Mouse (Mus musculus) forebrain, embryonic 12.5 days (tissue): ENCODE results near the gene Mmd. TPM values are rescaled to one million over a fixed set of nuclear protein-coding genes. Genes with fewer than 3 reads are reported as not detected.

Source experiments
- ATAC-seq: fragments of 200-750 bp; cut with Nextera tagmentation; 2 replicates; pipeline ENCODE4 v1.8.0; 2017; ENCODE audit warnings: moderate TSS enrichment; ENCODE audit not compliant: low FRiP score
- H3K27ac ChIP-seq: fragments of 300-500 bp; sonication (generic); 2 replicates; pipeline ENCODE4 v1.5.1; 2016; ENCODE audit warnings: mild to moderate bottlenecking
- H3K27me3 ChIP-seq: fragments of 300-500 bp; sonication (generic); 2 replicates; pipeline ENCODE4 v1.6.1; 2016; ENCODE audit warnings: mild to moderate bottlenecking
- H3K36me3 ChIP-seq: fragments of 300-500 bp; sonication (generic); replicated peaks from 2 replicates; pipeline ENCODE4 v1.6.1; 2016; ENCODE audit warnings: mild to moderate bottlenecking
- H3K4me1 ChIP-seq: fragments of 300-500 bp; sonication (generic); 2 replicates; pipeline ENCODE4 v1.6.1; 2016
- H3K4me2 ChIP-seq: fragments of 300-500 bp; sonication (generic); 2 replicates; pipeline ENCODE4 v1.6.1; 2016; ENCODE audit warnings: mild to moderate bottlenecking, moderate library complexity
- H3K4me3 ChIP-seq: fragments of 300-500 bp; sonication (generic); replicated peaks from 2 replicates; pipeline ENCODE4 v1.5.1; 2016; ENCODE audit warnings: mild to moderate bottlenecking
- H3K9ac ChIP-seq: fragments of 300-500 bp; sonication (generic); 2 replicates; pipeline ENCODE4 v1.6.1; 2016; ENCODE audit warnings: mild to moderate bottlenecking
- H3K9me3 ChIP-seq: fragments of 300-500 bp; sonication (generic); 2 replicates; pipeline ENCODE4 v1.6.1; 2016
- WGBS: fragments of 180-500 bp; shearing (Covaris S2); methylation state at CpG from one replicate; pipeline ENCODE4 v1.1.7; 2016; 5-methylcytosine and 5-hydroxymethylcytosine counted together
- polyA plus RNA-seq: library from polyadenylated mRNA; unstranded; fragments of >200 nt; fragmentation: Nextera tagmentation; extraction: Ambion mirVana; gene quantifications from 2 replicates; pipeline ENCODE4 v1.2.1, GENCODE M21; 2016

Gene Mmd
- polyA plus RNA-seq, 1 experiment from 2014 or later = 57.7 TPM

DNA sequence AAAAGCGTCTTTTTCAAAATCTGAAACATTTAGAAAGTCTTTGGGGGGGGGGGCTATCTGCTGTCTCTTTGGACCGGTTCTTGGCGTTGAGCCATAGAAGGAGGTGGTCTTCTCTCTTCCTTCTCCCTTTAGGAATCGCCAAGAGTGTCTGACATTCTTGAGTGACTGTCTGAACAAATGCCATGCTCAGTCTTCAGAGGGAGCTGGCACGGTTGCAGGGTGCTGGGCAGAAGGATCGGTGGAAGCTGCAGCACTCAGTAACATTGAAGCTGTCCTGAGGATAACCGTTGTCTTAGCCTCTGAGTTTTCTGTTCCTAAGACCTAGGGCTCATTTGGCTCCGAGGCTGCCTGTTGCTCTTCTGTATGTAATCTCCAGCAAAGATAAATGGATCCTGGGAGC is 3.1 kb downstream of the Mmd start:
- H3K4me2 ChIP-seq = no peak overlapping the region
- no peak overlapping the region for H3K4me3 ChIP-seq
- no peak overlapping the region for H3K9ac ChIP-seq
- no peak for ATAC-seq
- WGBS = 74% methylated on average over 8 of the region's 8 CpGs
- no peaks in the 10 kb centered on the region for H3K9me3 ChIP-seq
- H3K27me3 ChIP-seq = no peaks in the 10 kb centered on the region
- peaks cover 26% of the 10 kb centered on the region for H3K4me1 ChIP-seq
- no peak overlapping the region for H3K27ac ChIP-seq
- H3K36me3 ChIP-seq = peaks cover 4% of the 10 kb centered on the region; the same call in 1 of the 2 replicates

DNA sequence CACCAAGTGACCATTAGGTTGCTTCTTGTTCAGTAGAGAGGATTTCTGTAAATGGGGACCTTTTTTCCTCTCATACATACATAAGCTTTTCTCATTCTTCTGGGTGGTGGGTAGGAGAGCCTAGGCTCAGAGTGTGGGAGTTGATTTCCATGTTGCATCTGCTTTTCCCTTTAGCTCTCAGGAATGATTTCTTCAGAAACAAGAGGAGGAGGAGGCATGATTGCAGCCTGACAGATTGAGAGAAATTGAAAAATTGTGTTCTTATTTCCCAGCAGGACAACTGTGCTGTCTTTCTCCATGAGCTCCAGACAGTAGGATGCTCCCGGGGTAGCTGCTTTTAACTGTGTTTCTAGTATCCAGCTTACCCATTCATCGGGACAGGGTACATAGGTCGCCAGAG is 5.3 kb downstream of the Mmd start:
- no peak overlapping the region for H3K4me2 ChIP-seq
- peaks cover 23% of the 10 kb centered on the region for H3K4me1 ChIP-seq
- H3K9ac ChIP-seq = no peak overlapping the region
- H3K27me3 ChIP-seq = no peaks in the 10 kb centered on the region
- no peak overlapping the region for H3K27ac ChIP-seq
- WGBS = 92% methylated on average over 3 of the region's 3 CpGs
- ATAC-seq = no peak
- no peaks in the 10 kb centered on the region for H3K9me3 ChIP-seq
- H3K36me3 ChIP-seq = peaks cover 10% of the 10 kb centered on the region; the same call in 1 of the 2 replicates
- no peak overlapping the region for H3K4me3 ChIP-seq

DNA sequence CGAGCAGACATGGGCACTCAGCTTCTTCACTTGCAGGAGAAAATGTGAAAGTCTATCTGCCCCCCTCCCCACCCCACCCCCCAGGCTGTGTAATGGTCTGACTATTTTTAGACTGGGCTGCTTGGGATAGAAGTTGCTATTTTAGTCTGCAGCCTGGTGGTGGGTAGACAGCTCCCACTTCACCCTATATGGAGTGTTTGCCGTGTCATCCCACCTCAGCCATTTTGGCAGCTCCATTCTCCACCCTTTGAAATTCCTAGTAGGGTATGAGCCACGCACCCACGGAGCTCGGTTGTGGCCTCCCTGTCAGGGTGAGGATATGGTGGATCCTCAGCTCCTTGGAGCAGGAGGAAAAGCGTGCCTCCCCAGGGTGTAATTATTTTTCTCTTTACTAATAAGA is 6.4 kb downstream of the Mmd start:
- H3K9me3 ChIP-seq = no peaks in the 10 kb centered on the region
- H3K4me3 ChIP-seq = no peak overlapping the region
- peaks cover 13% of the 10 kb centered on the region for H3K4me1 ChIP-seq
- peaks cover 21% of the 10 kb centered on the region for H3K36me3 ChIP-seq
- WGBS = 91% methylated on average over 6 of the region's 6 CpGs
- H3K9ac ChIP-seq = no peak overlapping the region
- no peak overlapping the region for H3K27ac ChIP-seq
- no peaks in the 10 kb centered on the region for H3K27me3 ChIP-seq
- H3K4me2 ChIP-seq = no peak overlapping the region
- no peak for ATAC-seq

DNA sequence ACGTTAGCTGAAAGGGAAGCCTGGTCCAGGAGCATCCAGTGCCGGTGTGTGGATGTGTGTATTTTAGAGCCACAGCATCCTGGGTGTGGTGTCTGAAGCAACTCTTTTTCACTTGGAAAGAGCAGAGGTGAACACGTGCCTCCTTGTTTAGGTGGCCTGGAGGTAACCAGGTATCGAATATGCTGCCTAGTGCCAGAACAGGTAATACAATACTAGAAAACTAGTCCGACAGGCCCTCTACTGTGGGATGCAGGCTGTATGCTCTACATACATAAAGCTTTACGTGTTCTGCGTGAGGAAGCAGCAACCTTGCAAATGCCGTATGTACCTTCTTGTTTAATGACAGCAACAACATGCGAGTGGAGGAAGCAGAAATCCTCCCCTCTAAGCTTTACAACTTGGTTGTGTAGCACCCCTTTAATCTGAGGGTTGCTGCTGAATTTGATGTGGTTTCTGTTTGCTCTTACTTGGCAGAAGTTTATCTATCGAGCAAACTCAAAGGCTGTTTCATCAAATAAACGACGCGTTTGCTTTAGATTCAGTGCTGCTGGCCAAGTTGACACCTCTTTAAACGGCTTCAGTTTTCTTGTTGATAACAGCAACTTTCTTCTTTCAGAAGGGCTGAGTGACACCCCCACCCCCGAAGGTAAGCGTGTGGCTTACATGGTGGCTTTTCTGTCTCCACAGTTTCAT is 7.7 kb downstream of the Mmd start:
- Histone ChIP-seq H3K4me3 (no peak overlapping the region), H3K36me3 (peaks cover 33% of the 10 kb centered on the region), H3K4me1 (peaks cover 9% of the 10 kb centered on the region; the same call in 1 of the 2 replicates), H3K4me2 (no peak overlapping the region), H3K9me3 (no peaks in the 10 kb centered on the region), H3K27ac (no peak overlapping the region), H3K27me3 (no peaks in the 10 kb centered on the region), H3K9ac (no peak overlapping the region)
- ATAC-seq = no peak
- 90% methylated on average over 16 of the region's 16 CpGs for WGBS

DNA sequence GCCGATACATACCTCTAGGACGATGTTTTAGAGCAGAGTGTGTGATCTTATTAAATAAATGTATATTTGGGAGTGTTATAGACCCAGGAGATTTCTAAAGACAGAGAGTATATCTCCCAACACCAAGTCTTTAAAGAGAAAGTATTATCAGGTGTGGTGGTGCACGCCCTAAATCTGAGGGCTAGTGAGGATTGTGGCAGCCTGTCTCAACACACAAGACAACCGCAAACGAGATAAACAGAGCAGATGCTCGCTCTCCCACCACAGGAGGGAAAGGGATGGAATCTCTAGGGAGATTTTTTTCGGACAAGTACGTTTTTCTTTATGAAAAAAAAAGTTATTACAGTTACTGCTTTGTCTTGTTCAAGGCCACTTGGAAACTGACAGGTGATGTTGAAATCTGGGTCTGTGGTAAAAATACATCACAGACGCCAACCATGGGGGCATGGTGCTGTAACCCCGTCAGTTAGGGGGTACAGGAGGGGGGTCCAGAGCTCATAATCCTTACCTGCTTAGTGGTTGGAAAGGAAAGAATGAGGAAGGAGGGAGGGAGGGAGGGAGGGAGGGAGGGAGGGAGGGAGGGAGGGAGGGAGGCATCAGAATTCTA is 9.2 kb downstream of the Mmd start:
- no peak overlapping the region for H3K4me2 ChIP-seq
- WGBS = 86% methylated on average over 10 of the region's 10 CpGs
- H3K27ac ChIP-seq = no peak overlapping the region
- peaks cover 48% of the 10 kb centered on the region for H3K36me3 ChIP-seq
- no peak overlapping the region for H3K9ac ChIP-seq
- H3K27me3 ChIP-seq = no peaks in the 10 kb centered on the region
- no peak overlapping the region for H3K4me3 ChIP-seq
- ATAC-seq = no peak
- H3K4me1 ChIP-seq = 0 out of 2 replicates have a peak, but pooled peaks cover 2% of the 10 kb centered on the region
- no peaks in the 10 kb centered on the region for H3K9me3 ChIP-seq

DNA sequence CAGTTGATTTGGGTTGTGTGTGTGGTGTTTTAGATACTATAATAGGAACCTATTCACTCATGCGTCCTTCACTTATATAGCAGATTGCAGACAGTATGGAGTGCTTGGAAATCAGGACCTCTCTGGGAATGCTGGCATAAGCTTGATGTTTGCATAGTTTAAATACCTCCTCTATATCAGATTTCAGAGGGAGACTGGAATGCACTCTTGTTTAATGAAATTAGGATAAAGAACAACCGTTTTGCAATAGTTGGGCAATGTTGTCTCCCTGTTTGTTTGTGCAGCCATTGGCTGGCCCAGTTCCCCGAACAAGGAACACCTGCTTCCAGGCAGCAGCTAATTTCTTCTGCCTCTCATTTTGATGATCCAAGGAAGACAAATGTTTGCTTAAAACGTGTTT is 9.8 kb downstream of the Mmd start:
- WGBS = 74% methylated on average over 4 of the region's 4 CpGs
- no peak overlapping the region for H3K4me3 ChIP-seq
- no peaks in the 10 kb centered on the region for H3K27me3 ChIP-seq
- no peak overlapping the region for H3K27ac ChIP-seq
- no peak overlapping the region for H3K9ac ChIP-seq
- no peak for ATAC-seq
- no peaks in the 10 kb centered on the region for H3K9me3 ChIP-seq
- no peak overlapping the region for H3K4me2 ChIP-seq
- peaks cover 54% of the 10 kb centered on the region for H3K36me3 ChIP-seq
- 0 out of 2 replicates have a peak, but pooled peaks cover 2% of the 10 kb centered on the region for H3K4me1 ChIP-seq

DNA sequence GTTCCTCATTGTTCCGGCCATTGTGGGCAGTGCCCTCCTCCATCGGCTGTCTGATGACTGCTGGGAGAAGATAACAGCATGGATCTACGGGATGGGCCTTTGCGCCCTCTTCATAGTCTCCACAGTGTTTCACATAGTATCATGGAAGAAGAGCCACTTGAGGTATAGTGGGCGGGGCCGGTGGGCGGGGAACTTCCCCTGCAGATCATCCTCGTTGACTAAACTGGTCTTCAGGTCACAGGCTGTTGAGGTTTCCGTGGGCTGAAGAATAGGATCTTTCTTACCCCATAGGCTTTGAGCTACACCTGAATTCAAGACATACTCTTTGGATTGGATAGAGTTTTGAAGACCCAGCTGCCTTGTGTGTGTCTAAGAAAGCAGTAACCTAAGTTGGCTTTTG is 10.6 kb downstream of the Mmd start:
- Histone ChIP-seq H3K9ac (no peak overlapping the region), H3K4me2 (no peak overlapping the region), H3K27me3 (no peaks in the 10 kb centered on the region), H3K4me1 (0 out of 2 replicates have a peak, but pooled peaks cover 2% of the 10 kb centered on the region), H3K4me3 (no peak overlapping the region), H3K9me3 (no peaks in the 10 kb centered on the region), H3K27ac (no peak overlapping the region), H3K36me3 (peaks cover 62% of the 10 kb centered on the region)
- ATAC-seq = no peak
- WGBS = 89% methylated on average over 9 of the region's 9 CpGs

DNA sequence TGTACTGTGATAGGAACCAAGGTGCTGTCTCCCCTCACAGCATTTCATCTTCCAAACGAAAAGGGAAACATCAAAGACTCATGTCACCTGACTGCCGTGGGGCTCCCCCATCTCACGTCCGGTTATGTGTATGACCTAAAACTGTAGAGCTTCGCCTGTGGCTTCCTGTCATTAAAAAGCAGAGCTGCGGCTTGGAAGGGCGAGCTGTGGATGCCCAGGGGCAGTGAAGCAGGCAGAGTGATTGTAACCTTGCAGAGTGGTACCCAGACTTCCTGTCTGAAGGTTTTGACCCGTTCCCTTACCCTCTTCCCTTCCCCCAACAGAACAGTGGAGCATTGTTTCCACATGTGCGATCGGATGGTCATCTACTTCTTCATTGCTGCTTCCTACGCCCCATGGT is 14.9 kb downstream of the Mmd start:
- Histone ChIP-seq H3K27me3 (no peaks in the 10 kb centered on the region; the same call in 1 of the 2 replicates), H3K9me3 (no peaks in the 10 kb centered on the region), H3K9ac (no peak overlapping the region), H3K4me3 (no peak overlapping the region), H3K4me1 (peaks cover 7% of the 10 kb centered on the region), H3K36me3 (peaks cover 55% of the 10 kb centered on the region), H3K4me2 (no peak overlapping the region), H3K27ac (no peak overlapping the region)
- WGBS = 84% methylated on average over 11 of the region's 11 CpGs
- ATAC-seq = no peak

DNA sequence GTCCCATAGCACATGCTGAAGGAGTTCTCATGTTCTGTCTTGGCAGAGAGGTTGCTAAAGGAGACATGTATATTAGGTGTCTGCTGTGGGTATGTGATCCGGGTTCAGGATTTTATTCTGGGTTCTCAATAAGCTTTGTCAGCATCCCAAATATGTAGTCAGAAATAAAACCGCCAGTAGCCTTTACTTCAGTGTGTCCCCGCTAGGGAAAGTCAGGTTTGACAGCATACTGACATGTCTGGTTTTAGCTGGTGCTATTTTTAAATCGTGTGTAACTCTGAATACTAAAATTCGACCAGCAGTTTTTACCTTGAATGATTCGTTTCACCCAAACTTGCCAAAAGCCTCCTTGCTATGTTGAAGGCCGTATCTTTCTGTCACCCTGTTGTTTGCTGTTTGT is 16.3 kb downstream of the Mmd start:
- Histone ChIP-seq H3K36me3 (peaks cover 45% of the 10 kb centered on the region), H3K4me2 (no peak overlapping the region), H3K4me3 (no peak overlapping the region), H3K9me3 (no peaks in the 10 kb centered on the region), H3K27ac (no peak overlapping the region), H3K9ac (no peak overlapping the region), H3K27me3 (no peaks in the 10 kb centered on the region; the same call in 1 of the 2 replicates), H3K4me1 (peaks cover 15% of the 10 kb centered on the region)
- ATAC-seq = no peak
- 92% methylated on average over 7 of the region's 7 CpGs for WGBS

DNA sequence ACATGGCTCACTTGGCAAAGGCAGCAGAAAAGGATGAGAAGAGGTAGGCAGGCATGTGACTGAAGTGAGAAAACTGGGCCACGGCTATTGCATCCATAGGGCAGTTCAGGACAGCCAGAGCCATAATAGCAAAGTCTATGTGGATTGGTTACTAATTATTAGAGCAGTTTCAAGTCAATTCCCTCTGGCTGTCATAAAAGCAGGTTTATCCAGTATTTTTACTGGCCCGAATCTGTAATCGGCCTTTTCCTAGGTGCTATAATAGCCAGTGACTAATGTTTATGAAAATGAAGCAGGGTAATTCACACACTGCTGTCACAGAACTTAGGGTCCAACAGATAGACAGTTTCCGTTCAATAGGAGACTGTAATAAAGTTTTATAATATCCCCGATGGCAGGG is 19.7 kb downstream of the Mmd start:
- Histone ChIP-seq H3K27me3 (no peaks in the 10 kb centered on the region; the same call in 1 of the 2 replicates), H3K36me3 (peaks cover 32% of the 10 kb centered on the region), H3K9me3 (no peaks in the 10 kb centered on the region), H3K9ac (peak overlapping the region; percentile 33; the same call in 1 of the 2 replicates), H3K4me2 (peak overlapping the region; percentile 22; the same call in 1 of the 2 replicates), H3K4me3 (no peak overlapping the region), H3K4me1 (peaks cover 15% of the 10 kb centered on the region), H3K27ac (no peak overlapping the region)
- no peak for ATAC-seq
- 78% methylated on average over 5 of the region's 5 CpGs for WGBS

DNA sequence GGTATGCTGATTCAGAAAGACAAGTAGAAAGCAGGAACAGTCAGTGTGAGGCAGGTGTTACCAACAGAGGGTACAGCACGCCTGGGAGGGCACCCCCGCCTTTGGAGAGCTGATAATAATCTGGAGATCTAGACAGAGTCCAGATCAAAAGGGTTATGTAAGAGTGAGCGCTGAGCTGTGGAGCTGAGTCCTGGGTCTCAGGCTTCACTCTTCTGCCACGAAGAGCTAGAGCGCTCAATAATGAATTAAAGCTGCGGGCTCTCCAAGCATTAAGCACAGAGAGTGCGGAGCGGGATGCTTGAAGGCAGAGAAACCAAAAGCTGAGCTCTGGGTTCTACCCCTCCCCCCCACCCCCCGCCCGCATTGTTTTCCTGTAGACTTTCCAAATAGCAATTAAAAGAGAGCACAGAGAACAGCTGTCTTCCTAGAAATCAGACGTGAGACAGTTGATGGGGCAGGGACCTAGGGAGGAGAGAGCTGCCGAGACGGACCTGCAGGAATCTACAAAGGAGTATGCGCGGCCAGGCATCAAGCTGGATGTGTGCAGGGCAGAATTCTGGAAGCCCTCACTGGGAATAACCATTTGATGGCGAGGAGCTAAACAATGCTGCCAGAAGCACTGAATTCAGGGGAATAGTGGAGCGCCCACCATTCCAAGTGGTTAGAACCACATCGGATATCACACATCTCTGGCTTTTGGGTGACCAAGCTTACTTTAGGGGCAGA is 20.3 kb downstream of the Mmd start:
- H3K27me3 ChIP-seq = no peaks in the 10 kb centered on the region; the same call in 1 of the 2 replicates
- ATAC-seq = peak; percentile 72
- no peaks in the 10 kb centered on the region for H3K9me3 ChIP-seq
- peaks cover 26% of the 10 kb centered on the region for H3K36me3 ChIP-seq
- H3K4me3 ChIP-seq = no peak overlapping the region
- peak overlapping the region; percentile 22 for H3K4me2 ChIP-seq
- H3K4me1 ChIP-seq = peaks cover 15% of the 10 kb centered on the region
- peak overlapping the region; percentile 33; the same call in 1 of the 2 replicates for H3K9ac ChIP-seq
- no peak overlapping the region for H3K27ac ChIP-seq
- WGBS = 29% methylated on average over 18 of the region's 18 CpGs

DNA sequence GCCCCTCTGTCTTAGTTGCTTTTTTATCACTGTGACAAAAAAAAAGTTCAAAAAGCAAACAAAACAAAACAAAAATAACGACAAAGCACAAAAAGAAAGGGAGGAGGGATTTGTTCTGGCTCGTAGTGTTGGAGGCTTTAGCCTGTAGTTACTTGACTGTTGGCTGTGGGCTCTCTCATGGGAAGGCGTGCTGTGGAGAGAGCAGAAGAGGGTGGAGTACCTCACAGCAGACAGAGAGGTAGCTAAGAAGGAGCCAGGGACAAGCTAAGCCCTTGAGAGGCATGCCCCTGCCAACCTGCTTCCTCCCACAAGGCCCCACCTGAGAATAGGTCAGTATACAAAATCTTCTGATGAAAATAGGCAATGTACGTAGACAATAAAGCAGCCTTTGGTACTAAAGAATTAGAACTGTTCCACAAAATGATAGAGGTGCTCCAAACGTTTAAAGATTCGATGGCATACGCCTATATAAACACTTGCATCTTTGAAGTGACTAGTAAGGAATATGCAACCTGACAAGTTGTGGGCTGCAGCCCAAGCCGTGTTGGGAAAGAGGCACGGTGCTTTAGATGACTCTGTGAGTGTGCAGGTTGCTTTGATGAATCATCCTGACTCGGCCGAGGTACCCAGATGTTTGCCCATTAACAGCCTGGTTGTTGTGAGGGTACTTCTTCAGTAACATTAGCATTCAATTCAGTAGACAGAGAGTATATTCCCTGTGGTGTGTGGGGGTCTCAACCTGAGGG is 21.0 kb downstream of the Mmd start:
- Histone ChIP-seq H3K9me3 (no peaks in the 10 kb centered on the region), H3K9ac (no peak overlapping the region), H3K36me3 (peaks cover 22% of the 10 kb centered on the region), H3K27me3 (no peaks in the 10 kb centered on the region; the same call in 1 of the 2 replicates), H3K4me2 (no peak overlapping the region), H3K4me1 (peaks cover 15% of the 10 kb centered on the region), H3K27ac (no peak overlapping the region), H3K4me3 (no peak overlapping the region)
- no peak for ATAC-seq
- WGBS = 88% methylated on average over 11 of the region's 11 CpGs
